Mouse (Mus musculus) testis, adult 2 months (tissue): ENCODE measurements at regions not wholly inside any gene's neighbourhood (a gene's known extent, or its start where the extent isn't known, plus 50 kb on each side); places are given as distances from the start of the nearest gene placed in this dataset.

Experiments
- CTCF ChIP-seq: fragments of 200-500 bp; IDR thresholded peaks from 2 replicates; pipeline ENCODE4 v1.5.1; 2012; ENCODE audit warnings: low read depth, mild to moderate bottlenecking, inconsistent platforms, low read length, moderate library complexity; ENCODE audit not compliant: control insufficient read depth, insufficient read depth, insufficient replicate concordance
- POLR2A ChIP-seq: fragments of 200-500 bp; IDR thresholded peaks from 2 replicates; pipeline ENCODE4 v1.6.1; 2012; ENCODE audit warnings: low read depth, mild to moderate bottlenecking, inconsistent platforms, low read length, moderate library complexity; ENCODE audit not compliant: control insufficient read depth

- no peak for TF ChIP-seq CTCF
- no peak for TF ChIP-seq POLR2A
Observed at GRCm38 (mm10) chr7:111840826-111841225, 61.0 kb upstream of the Galnt18 start.
